Mouse (Mus musculus): ENCODE measurements around the gene Nr6a1. TPM values are rescaled to one million over a fixed set of nuclear protein-coding genes. Genes with fewer than 3 reads are reported as not detected.

Gene Nr6a1
- total RNA-seq, 2 experiments from 2014 or later, result 0.51 to 0.92 TPM

- ATAC-seq (ENCODE audit: poor library complexity, severe bottlenecking), result no peak
These were observed 208.1 kb downstream of the Nr6a1 start for GRCm38 (mm10) chr2:38719354-38719753.

GRCm38 (mm10) chr2:38718676-38719075, 208.8 kb downstream of the Nr6a1 start:
- no peak for ATAC-seq (ENCODE audit: poor library complexity, severe bottlenecking)

- ATAC-seq (ENCODE audit: poor library complexity, severe bottlenecking), result no peak
These were observed 210.1 kb downstream of the Nr6a1 start for GRCm38 (mm10) chr2:38717436-38717835.

GRCm38 (mm10) chr2:38714324-38714723, 213.2 kb downstream of the Nr6a1 start, which contains the start of gene Nr5a1:
Gene Nr5a1 (minus strand): TSS chr2:38714542.
- no peak for ATAC-seq (ENCODE audit: poor library complexity, severe bottlenecking)

GRCm38 (mm10) chr2:38713596-38713995, 213.9 kb downstream of the Nr6a1 start:
- ATAC-seq (ENCODE audit: poor library complexity, severe bottlenecking), result no peak

GRCm38 (mm10) chr2:38712769-38713125, 214.7 kb downstream of the Nr6a1 start:
- no peak for ATAC-seq (ENCODE audit: poor library complexity, severe bottlenecking)

GRCm38 (mm10) chr2:38712076-38712768, 215.3 kb downstream of the Nr6a1 start:
- no peak for ATAC-seq (ENCODE audit: poor library complexity, severe bottlenecking)

- ATAC-seq (ENCODE audit: poor library complexity, severe bottlenecking), result no peak
These were observed 216.0 kb downstream of the Nr6a1 start for GRCm38 (mm10) chr2:38711421-38711861.

GRCm38 (mm10) chr2:38710304-38711241, 216.9 kb downstream of the Nr6a1 start:
- ATAC-seq (ENCODE audit: poor library complexity, severe bottlenecking), result no peak

GRCm38 (mm10) chr2:38708907-38709688, 218.4 kb downstream of the Nr6a1 start:
- no peak for ATAC-seq (ENCODE audit: poor library complexity, severe bottlenecking)

- no peak for ATAC-seq (ENCODE audit: poor library complexity, severe bottlenecking)
These were observed 220.8 kb downstream of the Nr6a1 start for GRCm38 (mm10) chr2:38706661-38707060.

- ATAC-seq (ENCODE audit: poor library complexity, severe bottlenecking), result no peak
These were observed 222.5 kb downstream of the Nr6a1 start for GRCm38 (mm10) chr2:38705036-38705435.

- ATAC-seq (ENCODE audit: poor library complexity, severe bottlenecking), result no peak
These were observed 223.2 kb downstream of the Nr6a1 start for GRCm38 (mm10) chr2:38704336-38704735.

GRCm38 (mm10) chr2:38700177-38700576, 227.3 kb downstream of the Nr6a1 start:
- ATAC-seq (ENCODE audit: poor library complexity, severe bottlenecking), result no peak

- ATAC-seq (ENCODE audit: poor library complexity, severe bottlenecking), result no peak
These were observed 228.9 kb downstream of the Nr6a1 start for GRCm38 (mm10) chr2:38698623-38699022.

GRCm38 (mm10) chr2:38697128-38698120, 230.1 kb downstream of the Nr6a1 start:
- no peak for ATAC-seq (ENCODE audit: poor library complexity, severe bottlenecking)

- no peak for ATAC-seq (ENCODE audit: poor library complexity, severe bottlenecking)
These were observed 231.7 kb downstream of the Nr6a1 start for GRCm38 (mm10) chr2:38695770-38696169.

- no peak for ATAC-seq (ENCODE audit: poor library complexity, severe bottlenecking)
These were observed 235.9 kb downstream of the Nr6a1 start for GRCm38 (mm10) chr2:38691542-38691941.

- ATAC-seq (ENCODE audit: poor library complexity, severe bottlenecking), result no peak
These were observed 237.6 kb downstream of the Nr6a1 start for GRCm38 (mm10) chr2:38689881-38690280.

All from megakaryocyte, adult 5-6 weeks (primary cell).